Mouse (Mus musculus) thymus, adult 2 months (tissue): ENCODE measurements at regions not wholly inside any gene's neighbourhood (a gene's known extent, or its start where the extent isn't known, plus 50 kb on each side); places are given as distances from the start of the nearest gene placed in this dataset.

Experiments
- DNase-seq: peaks from one replicate; pipeline ENCODE4 v3.0.0; 2021
- H3K27ac ChIP-seq: fragments of 200-500 bp; 2 replicates; pipeline ENCODE4 v1.5.1; 2012; ENCODE audit warnings: low read length, control low read depth; ENCODE audit not compliant: control insufficient read depth, insufficient read depth
- H3K27me3 ChIP-seq: fragments of 200-500 bp; 2 replicates; pipeline ENCODE4 v1.6.1; 2012; ENCODE audit warnings: mild to moderate bottlenecking, low read length, moderate library complexity, mixed read lengths; ENCODE audit not compliant: control insufficient read depth, insufficient read depth
- H3K36me3 ChIP-seq: fragments of 200-500 bp; 2 replicates; pipeline ENCODE4 v1.6.1; 2012; ENCODE audit warnings: mild to moderate bottlenecking, low read length, moderate library complexity; ENCODE audit not compliant: control insufficient read depth, insufficient read depth
- H3K4me1 ChIP-seq: fragments of 200-500 bp; replicated peaks from 2 replicates; pipeline ENCODE4 v1.6.1; 2012; ENCODE audit warnings: low read length; ENCODE audit not compliant: control insufficient read depth, insufficient read depth
- H3K4me3 ChIP-seq: fragments of 200-500 bp; 2 replicates; pipeline ENCODE4 v1.5.1; 2012; ENCODE audit warnings: mild to moderate bottlenecking, low read length, control low read depth, moderate library complexity; ENCODE audit not compliant: control insufficient read depth, insufficient read depth
- CTCF ChIP-seq: fragments of 200-500 bp; IDR thresholded peaks from 2 replicates; pipeline ENCODE4 v1.5.1; 2012; ENCODE audit warnings: mild to moderate bottlenecking, control low read depth, low read length, moderate library complexity, borderline replicate concordance; ENCODE audit not compliant: control insufficient read depth, poor library complexity, insufficient read depth; ENCODE audit errors: extremely low read depth
- POLR2A ChIP-seq: fragments of 200-500 bp; IDR thresholded peaks from 2 replicates; pipeline ENCODE4 v1.6.1; 2012; ENCODE audit warnings: mild to moderate bottlenecking, low read length, control low read depth, moderate library complexity; ENCODE audit not compliant: control insufficient read depth, poor library complexity, insufficient read depth; ENCODE audit errors: extremely low read depth
- WGBS: fragments of 180-500 bp; shearing (Covaris S2); methylation state at CpG from one replicate; pipeline ENCODE4 v1.1.7; 2018; 5-methylcytosine and 5-hydroxymethylcytosine counted together

DNA sequence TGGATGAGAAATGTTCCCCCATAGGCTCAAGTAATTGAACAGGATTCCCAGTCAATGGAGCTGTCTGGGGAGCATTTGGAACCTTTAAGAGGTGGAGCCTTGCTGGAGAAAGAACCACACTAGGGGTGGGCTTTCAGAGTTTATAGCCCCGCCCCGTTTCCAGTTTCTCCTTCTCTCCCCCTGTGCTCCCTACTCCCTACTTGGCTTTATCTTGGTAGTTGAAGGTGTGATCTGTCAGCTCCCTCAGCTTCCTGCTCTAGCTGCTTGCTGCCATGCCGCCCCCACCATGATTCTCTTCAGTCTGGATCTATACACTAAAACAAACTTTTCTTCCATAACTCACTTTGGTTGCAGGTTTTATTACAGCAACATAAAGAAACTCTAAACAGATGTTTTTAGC lies 59.5 kb upstream of the Pabpc6 start:
- no peaks in the 10 kb centered on the region for H3K27me3 ChIP-seq
- H3K36me3 ChIP-seq: no peaks in the 10 kb centered on the region
- DNase-seq: no peak
- TF ChIP-seq CTCF (no peak), POLR2A (no peak)
- H3K27ac ChIP-seq: no peak overlapping the region
- WGBS: 72% methylated on average over 3 of the region's 3 CpGs
- no peak overlapping the region for H3K4me3 ChIP-seq
- no peaks in the 10 kb centered on the region for H3K4me1 ChIP-seq

- 87% methylated on average over 10 of the region's 10 CpGs for WGBS
- DNase-seq: no peak
- Histone ChIP-seq H3K36me3 (no peaks in the 10 kb centered on the region), H3K4me3 (no peak overlapping the region), H3K4me1 (no peaks in the 10 kb centered on the region), H3K27me3 (no peaks in the 10 kb centered on the region), H3K27ac (no peak overlapping the region)
- no peak for TF ChIP-seq POLR2A
- no peak for TF ChIP-seq CTCF
These were observed 56.4 kb upstream of the Pabpc6 start for GRCm38 (mm10) chr17:9725704-9726469.

GRCm38 (mm10) chr17:9723484-9723883 lies 54.0 kb upstream of the Pabpc6 start:
- no peak overlapping the region for H3K4me3 ChIP-seq
- no peaks in the 10 kb centered on the region for H3K27me3 ChIP-seq
- TF ChIP-seq CTCF: no peak
- TF ChIP-seq POLR2A: no peak
- 80% methylated on average over 4 of the region's 4 CpGs for WGBS
- no peaks in the 10 kb centered on the region for H3K4me1 ChIP-seq
- no peaks in the 10 kb centered on the region for H3K36me3 ChIP-seq
- no peak for DNase-seq
- H3K27ac ChIP-seq: no peak overlapping the region

GRCm38 (mm10) chr17:9722709-9723108 lies 53.2 kb upstream of the Pabpc6 start:
- H3K4me1 ChIP-seq: no peaks in the 10 kb centered on the region
- H3K4me3 ChIP-seq: no peak overlapping the region
- TF ChIP-seq CTCF (no peak), POLR2A (no peak)
- no peaks in the 10 kb centered on the region for H3K36me3 ChIP-seq
- H3K27me3 ChIP-seq: no peaks in the 10 kb centered on the region
- 46% methylated on average over 4 of the region's 4 CpGs for WGBS
- H3K27ac ChIP-seq: no peak overlapping the region
- DNase-seq: no peak
